Mouse (Mus musculus) intestine, embryonic 14.5 days (tissue): Measurements from ENCODE around the gene Krt84. TPM values are rescaled to one million over a fixed set of nuclear protein-coding genes. Genes with fewer than 3 reads are reported as not detected.

Experiments used
- microRNA-seq: library from miRNA; unstranded; fragments of <30 nt; microRNA quantifications from one replicate; pipeline ENCODE4, GENCODE M21; 2016
- polyA plus RNA-seq: library from polyadenylated mRNA; unstranded; fragments of >200 nt; fragmentation: Nextera tagmentation; extraction: Ambion mirVana; gene quantifications from 2 replicates; pipeline ENCODE4 v1.2.1, GENCODE M21; 2014

The Krt84 gene
- polyA plus RNA-seq, 1 experiment from 2014 or later: not detected

Small RNA genes lying within 50 kb of the gene (microRNA-seq; reads per million reads assigned to microRNA genes)
- gene Gm44393 (not detected), gene Gm44460 (not detected)

Other genes with a start within 250 kb of the Krt84 start
- 65.4 and 67.1 TPM in 2 replicates for gene Atg101, start 248.5 kb downstream of the Krt84 start, polyA plus RNA-seq
- 5.9 and 6.6 TPM in 2 replicates for gene 6030408B16Rik, start 239.6 kb downstream of the Krt84 start, polyA plus RNA-seq
- 0.81 and 1.6 TPM in 2 replicates for gene Krt80, start 162.7 kb downstream of the Krt84 start, polyA plus RNA-seq
- gene Krt7, start 121.8 kb downstream of the Krt84 start, polyA plus RNA-seq: 104 and 108 TPM in 2 replicates
- 0.17 TPM in 1 of 2 replicates, not detected in the other for gene Krt87, start 94.0 kb downstream of the Krt84 start, polyA plus RNA-seq
- not detected in 2 replicates for gene Krt88, start 85.1 kb downstream of the Krt84 start, polyA plus RNA-seq
- gene Krt81, start 69.1 kb downstream of the Krt84 start, polyA plus RNA-seq: not detected in 2 replicates
- 0.08 TPM in 1 of 2 replicates, not detected in the other for gene Krt86, start 59.3 kb downstream of the Krt84 start, polyA plus RNA-seq
- gene Krt83, start 41.3 kb downstream of the Krt84 start, polyA plus RNA-seq: 0.19 TPM in 1 of 2 replicates, not detected in the other
- not detected in 2 replicates for gene Gm49425, start 15.6 kb downstream of the Krt84 start, polyA plus RNA-seq
- gene Krt82, start 17.8 kb upstream of the Krt84 start, polyA plus RNA-seq: not detected in 2 replicates
- 0.07 TPM in 1 of 2 replicates, not detected in the other for gene Krt90, start 30.1 kb upstream of the Krt84 start, polyA plus RNA-seq
- gene Krt75, start 41.1 kb upstream of the Krt84 start, polyA plus RNA-seq: not detected in 2 replicates
- not detected in 2 replicates for gene Gm5414, start 95.4 kb upstream of the Krt84 start, polyA plus RNA-seq
- not detected in 2 replicates for gene Gm5478, start 114.6 kb upstream of the Krt84 start, polyA plus RNA-seq
- gene Krt6b, start 147.5 kb upstream of the Krt84 start, polyA plus RNA-seq: not detected in 2 replicates
- gene Krt6a, start 161.5 kb upstream of the Krt84 start, polyA plus RNA-seq: not detected in 2 replicates
- gene Krt5, start 180.1 kb upstream of the Krt84 start, polyA plus RNA-seq: 0.47 TPM in 1 of 2 replicates, not detected in the other
- not detected in 2 replicates for gene Krt71, start 210.3 kb upstream of the Krt84 start, polyA plus RNA-seq